Mouse (Mus musculus) liver, embryonic 13.5 days (tissue): ENCODE data around the gene Pbrm1. TPM values are rescaled to one million over a fixed set of nuclear protein-coding genes. Genes with fewer than 3 reads are reported as not detected.

Experiments used
- ATAC-seq: fragments of 200-750 bp; cut with Nextera tagmentation; 2 replicates; pipeline ENCODE4 v1.8.0; 2017; ENCODE audit warnings: low read depth, mild to moderate bottlenecking, moderate number of reproducible peaks, moderate library complexity
- DNase-seq: peaks from one replicate; pipeline ENCODE4 v3.0.0; 2022
- H3K27ac ChIP-seq: fragments of 300-500 bp; sonication (generic); 2 replicates; pipeline ENCODE4 v1.5.1; 2015; ENCODE audit warnings: moderate library complexity, mild to moderate bottlenecking, inconsistent platforms
- H3K27me3 ChIP-seq: fragments of 300-500 bp; sonication (generic); 2 replicates; pipeline ENCODE4 v1.6.1; 2015; ENCODE audit warnings: mild to moderate bottlenecking, inconsistent platforms
- H3K36me3 ChIP-seq: fragments of 300-500 bp; sonication (generic); 2 replicates; pipeline ENCODE4 v1.6.1; 2015; ENCODE audit warnings: mild to moderate bottlenecking, inconsistent platforms
- H3K4me1 ChIP-seq: fragments of 300-500 bp; sonication (generic); replicated peaks from 2 replicates; pipeline ENCODE4 v1.6.1; 2015; ENCODE audit warnings: inconsistent platforms
- H3K4me2 ChIP-seq: fragments of 300-500 bp; sonication (generic); 2 replicates; pipeline ENCODE4 v1.6.1; 2015; ENCODE audit warnings: inconsistent platforms, mild to moderate bottlenecking, moderate library complexity
- H3K4me3 ChIP-seq: fragments of 300-500 bp; sonication (generic); replicated peaks from 2 replicates; pipeline ENCODE4 v1.5.1; 2015; ENCODE audit warnings: mild to moderate bottlenecking, inconsistent platforms
- H3K9ac ChIP-seq: fragments of 300-500 bp; sonication (generic); 2 replicates; pipeline ENCODE4 v1.6.1; 2015; ENCODE audit warnings: mild to moderate bottlenecking, inconsistent platforms
- H3K9me3 ChIP-seq: fragments of 300-500 bp; sonication (generic); replicated peaks from 2 replicates; pipeline ENCODE4 v1.6.1; 2016; ENCODE audit warnings: inconsistent platforms
- WGBS: fragments of 180-500 bp; shearing (Covaris S2); methylation state at CpG from one replicate; pipeline ENCODE4 v1.1.7; 2015; ENCODE audit not compliant: insufficient replicate concordance; 5-methylcytosine and 5-hydroxymethylcytosine counted together
- polyA plus RNA-seq: library from polyadenylated mRNA; unstranded; fragments of >200 nt; fragmentation: Nextera tagmentation; extraction: Ambion mirVana; gene quantifications from 2 replicates; pipeline ENCODE4 v1.2.1, GENCODE M21; 2015

The Pbrm1 gene
- polyA plus RNA-seq, 1 experiment from 2014 or later = 65.7 TPM

DNA sequence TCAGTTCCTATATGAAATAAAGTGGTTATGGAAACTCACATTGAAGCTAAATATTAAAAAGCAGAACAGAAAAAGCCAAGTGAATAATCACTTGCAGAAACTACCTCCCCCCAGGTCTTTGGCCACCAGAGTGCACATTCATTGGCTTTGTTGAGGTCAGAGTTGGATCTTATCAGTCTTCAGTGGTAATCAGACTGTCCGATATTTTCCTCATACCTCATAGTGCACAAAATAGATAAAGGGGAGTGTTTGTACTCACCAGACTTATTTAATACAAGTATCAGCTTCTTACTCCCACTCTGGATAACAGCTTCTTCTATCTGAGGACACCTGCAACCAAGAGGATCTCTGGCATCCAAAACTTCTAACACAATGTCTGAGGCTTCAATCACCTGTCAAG is 2.9 kb upstream of the Pbrm1 start:
- no peaks in the 10 kb centered on the region for H3K9me3 ChIP-seq
- peak overlapping the region; percentile 91 for H3K9ac ChIP-seq
- peaks cover 46% of the 10 kb centered on the region for H3K4me1 ChIP-seq
- peak overlapping the region; percentile 96 for H3K4me2 ChIP-seq
- WGBS = 14% methylated on average over 1 of the region's 1 CpGs
- ATAC-seq (no peak), DNase-seq (no peak)
- no peaks in the 10 kb centered on the region for H3K27me3 ChIP-seq
- H3K36me3 ChIP-seq = peaks cover 66% of the 10 kb centered on the region
- peak overlapping the region; percentile 97 for H3K27ac ChIP-seq
- H3K4me3 ChIP-seq = peak overlapping the region; percentile 85

GRCm38 (mm10) chr14:31017854-31018253 is 1.1 kb upstream of the Pbrm1 start:
- H3K4me3 ChIP-seq = peak overlapping the region; percentile 85
- H3K9me3 ChIP-seq = no peaks in the 10 kb centered on the region
- ATAC-seq (no peak), DNase-seq (peak; percentile 32)
- H3K4me2 ChIP-seq = peak overlapping the region; percentile 96
- peak overlapping the region; percentile 97 for H3K27ac ChIP-seq
- 0% methylated on average over 2 of the region's 2 CpGs for WGBS
- H3K27me3 ChIP-seq = no peaks in the 10 kb centered on the region
- peaks cover 57% of the 10 kb centered on the region for H3K36me3 ChIP-seq
- H3K9ac ChIP-seq = peak overlapping the region; percentile 91
- H3K4me1 ChIP-seq = peaks cover 59% of the 10 kb centered on the region

GRCm38 (mm10) chr14:31019331-31020205 is 630 bp downstream of the Pbrm1 start:
- DNase-seq (peak; percentile 80), ATAC-seq (peak; percentile 93)
- Histone ChIP-seq H3K27ac (peak overlapping the region; percentile 97), H3K4me2 (peak overlapping the region; percentile 96), H3K27me3 (no peaks in the 10 kb centered on the region), H3K36me3 (peaks cover 50% of the 10 kb centered on the region), H3K9me3 (no peaks in the 10 kb centered on the region), H3K4me1 (peaks cover 68% of the 10 kb centered on the region), H3K9ac (peak overlapping the region; percentile 91), H3K4me3 (peak overlapping the region; percentile 85)
- WGBS = 3% methylated on average over 38 of the region's 56 CpGs

DNA sequence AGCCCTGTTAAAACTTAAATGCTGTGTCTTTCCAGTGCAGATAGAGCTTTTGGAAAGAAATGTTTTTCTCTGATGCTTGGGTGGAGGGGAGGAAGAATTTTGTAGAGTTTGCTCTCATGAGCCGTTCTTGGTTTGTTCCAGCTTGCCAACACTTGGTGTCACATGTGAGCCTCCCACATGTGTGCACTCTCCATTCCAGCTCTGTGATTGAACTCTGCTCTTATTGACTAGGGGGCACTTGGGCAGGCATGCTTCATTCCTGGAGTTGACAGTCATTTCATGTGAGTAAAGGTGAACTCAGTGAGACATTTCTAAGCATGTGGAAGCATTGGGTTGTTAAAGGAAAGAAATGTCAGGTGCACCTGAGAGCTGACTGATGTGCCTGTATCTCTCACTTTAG is 3.6 kb downstream of the Pbrm1 start:
- Histone ChIP-seq H3K9me3 (no peaks in the 10 kb centered on the region), H3K36me3 (peaks cover 48% of the 10 kb centered on the region), H3K9ac (no peak overlapping the region), H3K27me3 (no peaks in the 10 kb centered on the region), H3K4me2 (no peak overlapping the region), H3K4me1 (peaks cover 50% of the 10 kb centered on the region), H3K4me3 (no peak overlapping the region), H3K27ac (peak overlapping the region; percentile 47)
- ATAC-seq (no peak), DNase-seq (no peak)
- WGBS = 55% methylated on average over 1 of the region's 1 CpGs

DNA sequence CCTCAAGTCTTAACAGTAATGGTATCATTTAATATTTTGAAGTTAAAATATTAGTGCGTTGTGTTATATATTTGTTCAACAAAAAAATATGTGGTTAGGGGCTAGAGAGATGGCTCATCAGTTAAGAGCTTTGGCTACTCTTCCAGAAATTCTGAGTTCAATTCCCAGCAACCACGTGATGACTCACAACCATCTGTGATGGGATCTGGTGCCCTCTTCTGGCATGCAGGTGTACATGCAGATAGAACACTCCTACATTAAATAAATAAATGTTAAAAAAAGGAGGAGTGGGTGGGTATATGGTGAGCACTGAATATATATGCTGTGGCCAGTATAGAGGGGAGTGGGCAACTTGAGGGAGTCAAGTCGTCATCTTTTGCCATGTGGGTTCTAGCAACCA is 6.8 kb downstream of the Pbrm1 start:
- Histone ChIP-seq H3K4me2 (no peak overlapping the region), H3K36me3 (peaks cover 73% of the 10 kb centered on the region), H3K4me3 (no peak overlapping the region), H3K9ac (no peak overlapping the region), H3K27ac (no peak overlapping the region), H3K27me3 (no peaks in the 10 kb centered on the region), H3K9me3 (no peaks in the 10 kb centered on the region), H3K4me1 (peaks cover 29% of the 10 kb centered on the region)
- 70% methylated on average over 3 of the region's 3 CpGs for WGBS
- ATAC-seq (no peak), DNase-seq (peak; percentile 23)

- H3K4me3 ChIP-seq = no peak overlapping the region
- H3K4me2 ChIP-seq = peak overlapping the region; percentile 39
- H3K36me3 ChIP-seq = peaks cover 57% of the 10 kb centered on the region
- no peak for DNase-seq
- WGBS = 57% methylated on average over 5 of the region's 5 CpGs
- no peaks in the 10 kb centered on the region for H3K9me3 ChIP-seq
- no peaks in the 10 kb centered on the region for H3K27me3 ChIP-seq
- peak; percentile 47 for ATAC-seq
- H3K27ac ChIP-seq = peak overlapping the region; percentile 91
- peak overlapping the region; percentile 57; the same call in 1 of the 2 replicates for H3K9ac ChIP-seq
- peaks cover 27% of the 10 kb centered on the region for H3K4me1 ChIP-seq
Measured at GRCm38 (mm10) chr14:31045296-31045695, 26.4 kb downstream of the Pbrm1 start.

- H3K9ac ChIP-seq = no peak overlapping the region
- peak overlapping the region; percentile 45; the same call in 1 of the 2 replicates for H3K4me2 ChIP-seq
- no peak overlapping the region for H3K4me3 ChIP-seq
- DNase-seq = peak; percentile 72
- 31% methylated on average over 1 of the region's 1 CpGs for WGBS
- no peaks in the 10 kb centered on the region for H3K9me3 ChIP-seq
- peaks cover 27% of the 10 kb centered on the region for H3K4me1 ChIP-seq
- H3K36me3 ChIP-seq = peaks cover 60% of the 10 kb centered on the region
- ATAC-seq = peak; percentile 100
- H3K27ac ChIP-seq = peak overlapping the region; percentile 91
- no peaks in the 10 kb centered on the region for H3K27me3 ChIP-seq
Measured at GRCm38 (mm10) chr14:31045817-31046216, 26.9 kb downstream of the Pbrm1 start.

DNA sequence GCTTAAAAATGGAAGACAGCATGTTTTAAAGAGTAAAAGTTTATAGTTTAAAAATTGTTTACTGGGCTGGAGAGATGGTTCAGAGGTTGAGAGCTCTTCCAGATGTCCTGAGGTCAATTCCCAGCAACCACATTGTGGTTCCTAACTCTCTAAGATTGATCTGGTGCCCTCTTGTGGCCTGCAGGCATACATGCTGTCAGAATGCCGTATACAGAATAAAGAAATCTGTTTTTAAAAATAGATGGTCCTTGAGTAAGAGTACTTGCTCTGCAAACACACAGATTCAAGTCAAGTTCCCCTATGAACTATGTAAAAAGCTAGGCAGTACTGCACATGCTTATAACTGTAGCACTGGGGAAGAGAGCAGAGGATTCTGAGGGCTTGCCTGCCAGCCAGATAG is 43.3 kb downstream of the Pbrm1 start:
- no peak overlapping the region for H3K9ac ChIP-seq
- no peaks in the 10 kb centered on the region for H3K4me1 ChIP-seq
- no peak overlapping the region for H3K4me2 ChIP-seq
- H3K27ac ChIP-seq = peak overlapping the region; percentile 4; the same call in 1 of the 2 replicates
- no peaks in the 10 kb centered on the region for H3K9me3 ChIP-seq
- H3K36me3 ChIP-seq = peaks cover 77% of the 10 kb centered on the region
- no peak overlapping the region for H3K4me3 ChIP-seq
- ATAC-seq (no peak), DNase-seq (no peak)
- 50% methylated on average over 1 of the region's 1 CpGs for WGBS
- no peaks in the 10 kb centered on the region for H3K27me3 ChIP-seq

DNA sequence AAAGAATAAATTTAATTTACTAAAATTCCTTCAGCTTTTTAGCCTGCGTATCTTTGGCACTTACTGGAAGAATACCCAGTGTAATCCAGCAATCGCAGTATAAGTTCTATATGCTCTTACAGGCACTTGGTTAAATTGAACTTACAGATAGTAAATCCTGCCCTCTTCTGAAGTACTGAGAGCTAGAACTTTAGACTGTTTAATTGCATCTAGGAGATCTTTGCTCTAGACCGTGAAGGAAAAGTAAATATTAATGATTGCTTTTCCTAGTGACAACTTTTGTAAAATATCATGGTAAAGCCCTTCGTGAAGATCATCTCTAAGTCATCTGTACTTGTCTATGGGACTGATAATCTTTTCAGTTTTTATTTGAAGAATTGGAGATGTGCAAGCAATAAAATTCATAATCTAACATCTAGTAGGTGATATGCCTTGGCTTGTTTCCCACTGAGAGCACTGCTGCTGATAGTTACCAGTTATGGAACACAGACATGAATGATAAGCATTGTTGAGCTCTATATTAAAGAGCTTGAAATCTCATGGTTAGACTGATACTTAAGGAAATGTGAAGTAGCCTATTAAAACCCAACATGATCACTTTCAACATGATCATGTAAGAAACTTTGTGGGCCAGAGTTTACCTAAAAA is 50.3 kb downstream of the Pbrm1 start:
- Histone ChIP-seq H3K9ac (no peak overlapping the region), H3K4me1 (0 out of 2 replicates have a peak, but pooled peaks cover 4% of the 10 kb centered on the region), H3K4me2 (no peak overlapping the region), H3K27me3 (no peaks in the 10 kb centered on the region), H3K27ac (no peak overlapping the region), H3K4me3 (no peak overlapping the region), H3K9me3 (no peaks in the 10 kb centered on the region), H3K36me3 (peaks cover 73% of the 10 kb centered on the region)
- 93% methylated on average over 4 of the region's 4 CpGs for WGBS
- ATAC-seq = no peak
- DNase-seq = no peak

DNA sequence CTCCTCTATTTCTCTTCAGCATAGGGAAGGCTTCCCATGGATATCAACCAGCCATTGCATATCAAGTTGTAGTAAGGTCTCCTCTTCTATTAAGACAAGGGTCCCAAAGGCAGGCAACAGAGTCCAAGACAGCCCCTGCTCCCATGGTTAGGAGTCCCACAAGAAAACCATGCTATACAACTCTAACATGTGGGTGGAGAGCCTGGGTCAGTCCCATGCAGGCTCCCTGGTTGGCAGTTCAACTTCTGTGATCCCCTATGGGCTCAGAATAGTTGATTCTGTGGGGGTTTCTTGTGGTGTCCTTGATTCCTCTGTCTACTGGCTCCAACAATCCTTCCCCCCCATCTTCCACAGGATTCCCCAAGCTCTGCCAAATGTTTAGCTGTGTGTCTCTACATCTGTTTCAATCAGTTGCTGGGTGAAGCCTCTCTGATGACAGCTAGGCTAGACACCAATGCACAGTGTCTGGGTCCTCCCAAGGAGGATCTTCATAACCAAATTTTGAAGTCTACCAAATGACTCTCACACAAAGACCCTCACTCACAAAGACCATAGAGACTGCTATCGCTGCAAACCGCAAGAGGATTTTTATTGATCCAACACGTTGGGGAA is 59.8 kb downstream of the Pbrm1 start:
- peak overlapping the region; percentile 49 for H3K9ac ChIP-seq
- H3K36me3 ChIP-seq = peaks cover 77% of the 10 kb centered on the region
- 92% methylated on average over 3 of the region's 3 CpGs for WGBS
- H3K4me2 ChIP-seq = peak overlapping the region; percentile 49
- H3K4me3 ChIP-seq = no peak overlapping the region
- no peaks in the 10 kb centered on the region for H3K27me3 ChIP-seq
- peak; percentile 57; the same call in 1 of the 2 replicates for ATAC-seq
- H3K4me1 ChIP-seq = peaks cover 34% of the 10 kb centered on the region
- peak overlapping the region; percentile 84 for H3K27ac ChIP-seq
- H3K9me3 ChIP-seq = no peaks in the 10 kb centered on the region
- DNase-seq = no peak
